Mouse (Mus musculus) c-Kit-positive CD71-negative TER-119-negative erythroid progenitor cells, embryonic 14.5 days (primary cell): ENCODE measurements around the gene Cfi.
A peak's percentile ranks its signal among the peaks of the same experiment; 100 is the strongest.

Experiments
- DNase-seq: peaks from one replicate; pipeline ENCODE4 v3.0.0-alpha.2; 2013; ENCODE audit warnings: low read depth

The Cfi gene

GRCm38 (mm10) chr3:129877327-129877726 lies 41.6 kb downstream of the Cfi start:
- DNase-seq = no peak

GRCm38 (mm10) chr3:129878405-129879021 lies 42.8 kb downstream of the Cfi start, which contains the start of gene Pla2g12a:
Gene Pla2g12a, plus strand, starts transcription at chr3:129878606.
- DNase-seq = peak; percentile 66

- no peak for DNase-seq
Observed at GRCm38 (mm10) chr3:129879131-129879757, 43.6 kb downstream of the Cfi start.

- no peak for DNase-seq
Observed at GRCm38 (mm10) chr3:129879913-129880312, 44.2 kb downstream of the Cfi start.

GRCm38 (mm10) chr3:129880925-129881593 lies 45.4 kb downstream of the Cfi start:
- no peak for DNase-seq

- no peak for DNase-seq
Observed at GRCm38 (mm10) chr3:129885577-129885976, 49.9 kb downstream of the Cfi start.

GRCm38 (mm10) chr3:129886430-129886829 lies 50.7 kb downstream of the Cfi start:
- no peak for DNase-seq

- DNase-seq = no peak
Observed at GRCm38 (mm10) chr3:129887779-129888517, 52.3 kb downstream of the Cfi start.

- DNase-seq = no peak
Observed at GRCm38 (mm10) chr3:129892003-129892402, 56.3 kb downstream of the Cfi start.

GRCm38 (mm10) chr3:129893143-129893542 lies 57.5 kb downstream of the Cfi start:
- DNase-seq = no peak

GRCm38 (mm10) chr3:129896591-129896990 lies 60.9 kb downstream of the Cfi start:
- DNase-seq = no peak

- no peak for DNase-seq
Observed at GRCm38 (mm10) chr3:129898886-129899285, 63.2 kb downstream of the Cfi start.

GRCm38 (mm10) chr3:129901271-129901809 lies 65.7 kb downstream of the Cfi start, which contains the start of gene Casp6:
Gene Casp6, plus strand, starts transcription at chr3:129901425.
- DNase-seq = no peak

GRCm38 (mm10) chr3:129903369-129903768 lies 67.7 kb downstream of the Cfi start:
- DNase-seq = no peak

GRCm38 (mm10) chr3:129903866-129904265 lies 68.2 kb downstream of the Cfi start:
- no peak for DNase-seq

GRCm38 (mm10) chr3:129904381-129905132 lies 68.9 kb downstream of the Cfi start:
- peak; percentile 20 for DNase-seq

- no peak for DNase-seq
Observed at GRCm38 (mm10) chr3:129912025-129912424, 76.3 kb downstream of the Cfi start.

GRCm38 (mm10) chr3:129913241-129913640 lies 77.6 kb downstream of the Cfi start:
- DNase-seq = no peak

- DNase-seq = no peak
Observed at GRCm38 (mm10) chr3:129917424-129917823, 81.7 kb downstream of the Cfi start.

GRCm38 (mm10) chr3:129918434-129918833 lies 82.8 kb downstream of the Cfi start:
- DNase-seq = peak; percentile 47

GRCm38 (mm10) chr3:129923581-129923980 lies 87.9 kb downstream of the Cfi start:
- no peak for DNase-seq
